Comparison of ENCODE assay signal across 18 mouse cellular contexts in the genomic region with DNA sequence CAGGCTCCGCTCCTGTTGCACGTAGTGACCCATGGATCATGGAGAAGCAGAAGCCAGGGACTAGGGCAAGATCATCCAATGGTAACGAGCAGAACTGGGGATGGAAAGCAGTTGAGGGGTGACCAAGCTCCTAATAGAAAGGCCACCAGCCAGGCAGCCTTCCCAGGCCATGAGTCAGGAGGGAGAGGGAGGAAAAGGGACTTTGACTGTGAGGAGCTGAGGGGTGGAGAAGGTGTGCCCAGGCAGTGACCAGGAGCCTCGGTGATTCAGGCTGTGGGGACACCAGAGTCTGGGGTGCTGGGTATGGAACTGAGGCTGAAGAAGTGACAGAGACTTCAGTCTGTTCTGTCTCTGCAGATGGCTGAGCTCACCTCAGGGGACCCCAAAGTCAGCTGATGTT. TPM values are rescaled to one million over a fixed set of nuclear protein-coding genes. Genes with fewer than 3 reads are reported as not detected.
DNase-seq lines count a peak whose midpoint lies in the region; ATAC-seq and TF ChIP-seq lines count a peak whose summit lies in the region.
"Had no signal": no experiment of that assay in that cellular context is flagged by ENCODE, and none has a peak within 500 bp of the region (broad histone marks: within the 10 kb centered on the region; RNA-seq: fewer than 3 reads in every experiment).

No protein-coding gene starts in this region.

- no peak overlapping the region for H3K27ac ChIP-seq in intestine, embryonic 16.5 days (ENCODE audit: low read length)
- H3K27ac ChIP-seq in intestine, postnatal 0 days (ENCODE audit: low read depth, low read length): no peak overlapping the region
- no peak overlapping the region for H3K27ac ChIP-seq in embryonic facial prominence, embryonic 14.5 days (replicated peaks; ENCODE audit: low read depth, low read length)
- H3K27ac ChIP-seq in liver, postnatal 0 days (ENCODE audit: low read depth): no peak overlapping the region
- H3K27ac ChIP-seq: heart, adult 2 months; limb, embryonic 15.5 days had no signal

- H3K36me3 ChIP-seq in intestine, embryonic 16.5 days (ENCODE audit: control insufficient read depth, insufficient read depth, low read length): no peaks in the 10 kb centered on the region
- H3K36me3 ChIP-seq in intestine, postnatal 0 days (ENCODE audit: control insufficient read depth, insufficient read depth): peaks cover 3% of the 10 kb centered on the region; the same call in 1 of the 2 replicates
- H3K36me3 ChIP-seq in E14TG2a.4 (ENCODE audit: insufficient read depth, low read length): no peaks in the 10 kb centered on the region
- H3K36me3 ChIP-seq in embryonic facial prominence, embryonic 14.5 days (ENCODE audit: control insufficient read depth, insufficient read depth, low read length): no peaks in the 10 kb centered on the region
- no peaks in the 10 kb centered on the region for H3K36me3 ChIP-seq in liver, postnatal 0 days (replicated peaks; ENCODE audit: insufficient read depth, low read length)
- H3K36me3 ChIP-seq: intestine, embryonic 15.5 days; limb, embryonic 15.5 days had no signal

- no peak overlapping the region for H3K4me3 ChIP-seq in intestine, embryonic 16.5 days (ENCODE audit: low read length)
- H3K4me3 ChIP-seq in intestine, postnatal 0 days (ENCODE audit: low read depth, low read length): no peak overlapping the region
- 0 out of 2 replicates have a peak overlapping the region, but pooled peaks have one; percentile 4 for H3K4me3 ChIP-seq in E14TG2a.4 (replicated peaks; ENCODE audit: low read length)
- H3K4me3 ChIP-seq in embryonic facial prominence, embryonic 14.5 days (ENCODE audit: low read depth, low read length): no peak overlapping the region
- no peak overlapping the region for H3K4me3 ChIP-seq in liver, postnatal 0 days (ENCODE audit: low read depth, low read length)
- H3K4me3 ChIP-seq: forebrain, embryonic 13.5 days; heart, adult 2 months; intestine, embryonic 15.5 days; limb, embryonic 15.5 days had no signal

- no peak for TF ChIP-seq CTCF in intestine, postnatal 0 days (IDR thresholded peaks at IDR 0.05; ENCODE audit: low read depth)
- TF ChIP-seq CTCF in E14TG2a.4 (conservative IDR thresholded peaks at IDR 0.05; ENCODE audit: low read length): no peak
- no peak for TF ChIP-seq CTCF in liver, postnatal 0 days (IDR thresholded peaks at IDR 0.05; ENCODE audit: low read depth)

- H3K9me3 ChIP-seq in intestine, embryonic 16.5 days (ENCODE audit: control insufficient read depth, low read length): no peaks in the 10 kb centered on the region
- no peaks in the 10 kb centered on the region for H3K9me3 ChIP-seq in intestine, postnatal 0 days (ENCODE audit: control insufficient read depth)
- H3K9me3 ChIP-seq in E14TG2a.4 (ENCODE audit: low read length): no peaks in the 10 kb centered on the region
- no peaks in the 10 kb centered on the region for H3K9me3 ChIP-seq in embryonic facial prominence, embryonic 14.5 days (ENCODE audit: control insufficient read depth, low read length)
- H3K9me3 ChIP-seq in liver, postnatal 0 days (ENCODE audit: low read length): no peaks in the 10 kb centered on the region
- H3K9me3 ChIP-seq: forebrain, embryonic 13.5 days; intestine, embryonic 15.5 days; limb, embryonic 15.5 days had no signal

- H3K9ac ChIP-seq in intestine, embryonic 16.5 days (ENCODE audit: low read depth, low read length): peak overlapping the region; percentile 21; the same call in 1 of the 2 replicates
- H3K9ac ChIP-seq in intestine, postnatal 0 days (ENCODE audit: low read depth, low read length): no peak overlapping the region
- H3K9ac ChIP-seq in embryonic facial prominence, embryonic 14.5 days (ENCODE audit: low read depth, low read length): peak overlapping the region; percentile 35; the same call in 1 of the 2 replicates
- H3K9ac ChIP-seq in liver, postnatal 0 days (replicated peaks): no peak overlapping the region
- H3K9ac ChIP-seq: forebrain, embryonic 13.5 days; intestine, embryonic 15.5 days; limb, embryonic 15.5 days had no signal

- ATAC-seq in intestine, embryonic 16.5 days: no peak
- ATAC-seq in intestine, postnatal 0 days: no peak
- ATAC-seq in embryonic facial prominence, embryonic 14.5 days (ENCODE audit: low read depth): no peak
- ATAC-seq in liver, postnatal 0 days: no peak
- ATAC-seq: forebrain, embryonic 13.5 days; intestine, embryonic 15.5 days had no signal

- peaks cover 24% of the 10 kb centered on the region for H3K4me1 ChIP-seq in intestine, embryonic 16.5 days (ENCODE audit: control insufficient read depth, insufficient read depth, low read length)
- 0 out of 2 replicates have a peak, but pooled peaks cover 3% of the 10 kb centered on the region for H3K4me1 ChIP-seq in intestine, postnatal 0 days (replicated peaks; ENCODE audit: control insufficient read depth, insufficient read depth, low read length)
- peaks cover 72% of the 10 kb centered on the region for H3K4me1 ChIP-seq in E14TG2a.4 (replicated peaks; ENCODE audit: low read depth, low read length)
- peaks cover 9% of the 10 kb centered on the region for H3K4me1 ChIP-seq in embryonic facial prominence, embryonic 14.5 days (ENCODE audit: control insufficient read depth, insufficient read depth, low read length)
- H3K4me1 ChIP-seq in liver, postnatal 0 days (ENCODE audit: insufficient read depth): peaks cover 7% of the 10 kb centered on the region

- 82% methylated on average over 4 of the region's 4 CpGs for WGBS in intestine, embryonic 16.5 days
- WGBS in intestine, postnatal 0 days: 81% methylated on average over 4 of the region's 4 CpGs
- 87% methylated on average over 4 of the region's 4 CpGs for WGBS in embryonic facial prominence, embryonic 14.5 days
- 79% methylated on average over 4 of the region's 4 CpGs for WGBS in liver, postnatal 0 days (ENCODE audit: insufficient replicate concordance)

- no peak for TF ChIP-seq EP300 in liver, postnatal 0 days (IDR thresholded peaks at IDR 0.05; ENCODE audit: low read depth)

- no peak overlapping the region for H3K4me2 ChIP-seq in intestine, embryonic 16.5 days (ENCODE audit: low read depth, low read length)
- no peak overlapping the region for H3K4me2 ChIP-seq in intestine, postnatal 0 days (replicated peaks; ENCODE audit: low read depth)
- H3K4me2 ChIP-seq in embryonic facial prominence, embryonic 14.5 days (ENCODE audit: low read depth, low read length): no peak overlapping the region
- no peak overlapping the region for H3K4me2 ChIP-seq in liver, postnatal 0 days (ENCODE audit: low read depth, low read length)
- H3K4me2 ChIP-seq: forebrain, embryonic 13.5 days; intestine, embryonic 15.5 days; limb, embryonic 15.5 days had no signal

- no peaks in the 10 kb centered on the region for H3K27me3 ChIP-seq in intestine, embryonic 16.5 days (replicated peaks; ENCODE audit: control insufficient read depth, insufficient read depth, low read length)
- H3K27me3 ChIP-seq in intestine, postnatal 0 days (replicated peaks; ENCODE audit: control insufficient read depth, insufficient read depth, low read length): no peaks in the 10 kb centered on the region
- H3K27me3 ChIP-seq in E14TG2a.4 (ENCODE audit: insufficient read depth, low read length): peaks cover 67% of the 10 kb centered on the region
- H3K27me3 ChIP-seq in embryonic facial prominence, embryonic 14.5 days (replicated peaks; ENCODE audit: control insufficient read depth, insufficient read depth, low read length): no peaks in the 10 kb centered on the region
- no peaks in the 10 kb centered on the region for H3K27me3 ChIP-seq in liver, postnatal 0 days (ENCODE audit: insufficient read depth, low read length)
- H3K27me3 ChIP-seq: forebrain, embryonic 13.5 days; intestine, embryonic 15.5 days; limb, embryonic 15.5 days had no signal

- DNase-seq in adrenal gland, postnatal 36 days: peak; percentile 47
- no peak for DNase-seq in adrenal gland, postnatal 10 days
- DNase-seq in embryonic facial prominence, embryonic 14.5 days (ENCODE audit: low spot score): no peak
- no peak for DNase-seq in liver, postnatal 0 days
- DNase-seq: cerebellum, postnatal 10 days; gastrocnemius, postnatal 25 days; heart, adult 2 months; lung, postnatal 10 days; right cerebral cortex, adult 18-20 months had no signal

RNA-seq across cellular contexts. Expression of gene Klhl35, which starts 40.1 kb away (rescaled TPM):
- total RNA-seq in adrenal gland, postnatal 36 days (2021): under 1 TPM; 0.50 to 0.63 TPM
- total RNA-seq in adrenal gland, postnatal 10 days (2021): 1 to 10 TPM in 1 of 2 experiments, under 1 TPM in 1; 0.99 to 1.2 TPM
- polyA plus RNA-seq in intestine, embryonic 16.5 days (2015; fragmentation: Nextera tagmentation; extraction: Ambion mirVana): 0.15 and 0.17 TPM in 2 replicates
- polyA plus RNA-seq in intestine, postnatal 0 days (2015; fragmentation: Nextera tagmentation; extraction: Ambion mirVana): 0.76 and 1.1 TPM in 2 replicates
- 0.74 and 1.3 TPM in 2 replicates for polyA plus RNA-seq in embryonic facial prominence, embryonic 14.5 days (2014; fragmentation: Nextera tagmentation; extraction: Ambion mirVana)
- 0.35 and 0.37 TPM in 2 replicates for polyA plus RNA-seq in liver, postnatal 0 days (2015; fragmentation: Nextera tagmentation; extraction: Ambion mirVana)
- total RNA-seq: gastrocnemius, postnatal 25 days; hematopoietic stem cell, adult 5-6 weeks; MEL had no signal
- polyA plus RNA-seq: liver, embryonic 16.5 days had no signal

RNA-seq across cellular contexts. Expression of gene Gdpd5, which starts 44.5 kb away (rescaled TPM):
- total RNA-seq in adrenal gland, postnatal 36 days (2021): 1 to 10 TPM; 7.5 to 7.6 TPM
- 10 to 100 TPM; 11.5 to 16.6 TPM for total RNA-seq in adrenal gland, postnatal 10 days (2021)
- 17.1 and 17.5 TPM in 2 replicates for polyA plus RNA-seq in intestine, embryonic 16.5 days (2015; fragmentation: Nextera tagmentation; extraction: Ambion mirVana)
- 15.7 and 16.9 TPM in 2 replicates for polyA plus RNA-seq in intestine, postnatal 0 days (2015; fragmentation: Nextera tagmentation; extraction: Ambion mirVana)
- polyA plus RNA-seq in embryonic facial prominence, embryonic 14.5 days (2014; fragmentation: Nextera tagmentation; extraction: Ambion mirVana): 15.0 and 17.5 TPM in 2 replicates
- polyA plus RNA-seq in liver, postnatal 0 days (2015; fragmentation: Nextera tagmentation; extraction: Ambion mirVana): 1.7 TPM in 2 replicates

RNA-seq across cellular contexts. Expression of gene Rps3, which starts 57.8 kb away (rescaled TPM):
- total RNA-seq in adrenal gland, postnatal 36 days (2021): 100 to 1,000 TPM; 549 to 598 TPM
- total RNA-seq in adrenal gland, postnatal 10 days (2021): 100 to 1,000 TPM; 554 to 575 TPM
- 775 and 816 TPM in 2 replicates for polyA plus RNA-seq in intestine, embryonic 16.5 days (2015; fragmentation: Nextera tagmentation; extraction: Ambion mirVana)
- 531 and 541 TPM in 2 replicates for polyA plus RNA-seq in intestine, postnatal 0 days (2015; fragmentation: Nextera tagmentation; extraction: Ambion mirVana)
- 876 and 912 TPM in 2 replicates for polyA plus RNA-seq in embryonic facial prominence, embryonic 14.5 days (2014; fragmentation: Nextera tagmentation; extraction: Ambion mirVana)
- 472 TPM in 2 replicates for polyA plus RNA-seq in liver, postnatal 0 days (2015; fragmentation: Nextera tagmentation; extraction: Ambion mirVana)

Comparison
In these comparisons a context has a peak if more than half of its experiments do, and no peak if none do; other contexts are left out.
1. DNase-seq: peak in adrenal gland, postnatal 36 days (2 of 2); none in adrenal gland, postnatal 10 days (single experiment), embryonic facial prominence, embryonic 14.5 days (single experiment) and liver, postnatal 0 days (single experiment).
2. H3K9ac ChIP-seq: peak in intestine, embryonic 16.5 days (single experiment) and embryonic facial prominence, embryonic 14.5 days (single experiment); none in intestine, postnatal 0 days (single experiment) and liver, postnatal 0 days (single experiment).